Comparison of ENCODE assay signal across 1 mouse cellular context in genomic region chr10:60218591-60219499, GRCm38 (mm10).
TF ChIP-seq lines count a peak whose summit lies in the region.

TSS of gene Chst3 (minus strand) at chr10:60219260.

TF ChIP-seq in CH12.LX, 34 proteins besides CTCF, POLR2A, EP300 and RAD21 (continued from another document):
- TF ChIP-seq JUN (IDR thresholded peaks at IDR 0.05; ENCODE audit: insufficient read depth, low read depth, low read length) (no peak), PAX5 (IDR thresholded peaks at IDR 0.05; ENCODE audit: low read length) (no peak), ETS1 (conservative IDR thresholded peaks at IDR 0.05; ENCODE audit: low read depth, low read length) (peak; percentile 65), E2F4 (IDR thresholded peaks at IDR 0.05; ENCODE audit: insufficient replicate concordance, low read depth, low read length) (no peak), ZMIZ1 (IDR thresholded peaks at IDR 0.05; ENCODE audit: low read depth, low read length) (peak; percentile 53; the same call in 1 of the 2 replicates), TCF12 (IDR thresholded peaks at IDR 0.05; ENCODE audit: low read depth, low read length) (peak; percentile 55), GABPA (IDR thresholded peaks at IDR 0.05; ENCODE audit: insufficient replicate concordance, low read depth, low read length) (no peak), MAZ (IDR thresholded peaks at IDR 0.05; ENCODE audit: low read depth, low read length) (0 out of 2 replicates have a peak, but pooled peaks have one; percentile 21), UBTF (IDR thresholded peaks at IDR 0.05; ENCODE audit: low read depth, low read length) (peak; percentile 92), JUND (conservative IDR thresholded peaks at IDR 0.05; ENCODE audit: low read depth, low read length) (no peak), KAT2A (IDR thresholded peaks at IDR 0.05; ENCODE audit: insufficient replicate concordance, low read length) (0 out of 2 replicates have a peak, but pooled peaks have one; percentile 11), MEF2A (IDR thresholded peaks at IDR 0.05; ENCODE audit: borderline replicate concordance, low read depth, low read length) (peak; percentile 55), ZC3H11A (IDR thresholded peaks at IDR 0.05; ENCODE audit: low read depth, low read length) (no peak), MYC (IDR thresholded peaks at IDR 0.05; ENCODE audit: low read depth, low read length) (no peak), MXI1 (IDR thresholded peaks at IDR 0.05; ENCODE audit: low read depth, low read length) (peak; percentile 30; the same call in 1 of the 2 replicates), CHD2 (IDR thresholded peaks at IDR 0.05; ENCODE audit: low read length) (peak; percentile 33; the same call in 1 of the 2 replicates), HCFC1 (IDR thresholded peaks at IDR 0.05; ENCODE audit: low read depth, low read length) (no peak), USF2 (conservative IDR thresholded peaks at IDR 0.05; ENCODE audit: low read depth, low read length) (no peak), ZKSCAN1 (IDR thresholded peaks at IDR 0.05; ENCODE audit: borderline replicate concordance, low read depth, low read length) (no peak)
